ENCODE assay signal across 38 mouse cellular contexts in genomic region chr1:130857456-130857855, GRCm38 (mm10). TPM values are rescaled to one million over a fixed set of nuclear protein-coding genes. Genes with fewer than 3 reads are reported as not detected.
"Had no signal": no experiment of that assay in that cellular context is flagged by ENCODE, and none has a peak within 500 bp of the region (broad histone marks: within the 10 kb centered on the region; RNA-seq: fewer than 3 reads in every experiment).

No protein-coding gene starts in this region.

- H3K27ac ChIP-seq: embryonic facial prominence, embryonic 10.5 days; embryonic facial prominence, embryonic 12.5 days; embryonic facial prominence, embryonic 13.5 days; embryonic facial prominence, embryonic 15.5 days; forebrain, embryonic 10.5 days; forebrain, embryonic 12.5 days; forebrain, embryonic 13.5 days; forebrain, embryonic 15.5 days; gastrocnemius, adult 2 months had no signal

- H3K36me3 ChIP-seq: embryonic facial prominence, embryonic 10.5 days; embryonic facial prominence, embryonic 12.5 days; embryonic facial prominence, embryonic 13.5 days; embryonic facial prominence, embryonic 15.5 days; forebrain, embryonic 10.5 days; forebrain, embryonic 12.5 days; forebrain, embryonic 15.5 days had no signal

- DNase-seq: cerebellum, adult 18-20 months; cerebellum, adult 2 months; cerebellum, adult 8-10 months; cerebellum, adult 9-10 months; cerebellum, adult 9-11 months; cerebellum, postnatal 10 days; cerebellum, postnatal 14 days; cerebellum, postnatal 25 days; cerebellum, postnatal 36 days; embryo, embryonic 11 days; forebrain, postnatal 0 days; gastrocnemius, adult 2 months; gastrocnemius, postnatal 10 days; gastrocnemius, postnatal 25 days; gastrocnemius, postnatal 36 days; heart, adult 18-20 months had no signal

- H3K4me3 ChIP-seq: embryonic facial prominence, embryonic 10.5 days; embryonic facial prominence, embryonic 12.5 days; embryonic facial prominence, embryonic 13.5 days; embryonic facial prominence, embryonic 15.5 days; erythroblast, embryonic 14.5 days; forebrain, embryonic 10.5 days; forebrain, embryonic 12.5 days; forebrain, embryonic 13.5 days; forebrain, embryonic 15.5 days; gastrocnemius, adult 2 months had no signal

- ATAC-seq: forebrain, embryonic 13.5 days; forebrain, embryonic 14.5 days; forebrain, embryonic 15.5 days; forebrain, embryonic 16.5 days; forebrain, postnatal 0 days had no signal

- H3K4me1 ChIP-seq: embryonic facial prominence, embryonic 10.5 days; embryonic facial prominence, embryonic 12.5 days; embryonic facial prominence, embryonic 13.5 days; embryonic facial prominence, embryonic 15.5 days; forebrain, embryonic 12.5 days; forebrain, embryonic 15.5 days had no signal

- H3K9me3 ChIP-seq: embryonic facial prominence, embryonic 10.5 days; embryonic facial prominence, embryonic 12.5 days; embryonic facial prominence, embryonic 13.5 days; embryonic facial prominence, embryonic 15.5 days; forebrain, embryonic 10.5 days; forebrain, embryonic 12.5 days; forebrain, embryonic 13.5 days; forebrain, embryonic 15.5 days had no signal

- H3K27me3 ChIP-seq: embryonic facial prominence, embryonic 12.5 days; embryonic facial prominence, embryonic 13.5 days; embryonic facial prominence, embryonic 15.5 days; forebrain, embryonic 12.5 days; forebrain, embryonic 13.5 days; forebrain, embryonic 15.5 days had no signal

- H3K4me2 ChIP-seq: embryonic facial prominence, embryonic 12.5 days; embryonic facial prominence, embryonic 13.5 days; embryonic facial prominence, embryonic 15.5 days; forebrain, embryonic 12.5 days; forebrain, embryonic 13.5 days; forebrain, embryonic 15.5 days had no signal

- H3K9ac ChIP-seq: embryonic facial prominence, embryonic 12.5 days; embryonic facial prominence, embryonic 13.5 days; embryonic facial prominence, embryonic 15.5 days; forebrain, embryonic 12.5 days; forebrain, embryonic 13.5 days; forebrain, embryonic 15.5 days; forebrain, postnatal 0 days had no signal

RNA-seq across cellular contexts. Expression of gene Fcmr, which starts 8.0 kb away (rescaled TPM):
- total RNA-seq: common myeloid progenitor, adult 5-6 weeks; forebrain, postnatal 0 days; gastrocnemius, adult 2 months; gastrocnemius, adult 8-10 months; gastrocnemius, postnatal 25 days; gastrocnemius, postnatal 36 days; granulocyte monocyte progenitor cell, adult 5-6 weeks had no signal
- polyA plus RNA-seq: embryonic facial prominence, embryonic 10.5 days; embryonic facial prominence, embryonic 11.5 days; embryonic facial prominence, embryonic 12.5 days; embryonic facial prominence, embryonic 13.5 days; embryonic facial prominence, embryonic 14.5 days; embryonic facial prominence, embryonic 15.5 days; erythroblast, embryonic 14.5 days; forebrain, embryonic 10.5 days; forebrain, embryonic 11.5 days; forebrain, embryonic 12.5 days; forebrain, embryonic 13.5 days; forebrain, embryonic 14.5 days; forebrain, embryonic 15.5 days; forebrain, embryonic 16.5 days had no signal

RNA-seq across cellular contexts. Expression of gene Il24, which starts 29.8 kb away (rescaled TPM):
- total RNA-seq: common myeloid progenitor, adult 5-6 weeks; forebrain, postnatal 0 days; gastrocnemius, adult 18-20 months; gastrocnemius, adult 2 months; gastrocnemius, adult 8-10 months; gastrocnemius, postnatal 10 days; gastrocnemius, postnatal 25 days; gastrocnemius, postnatal 36 days; gastrocnemius, postnatal 4 days; granulocyte monocyte progenitor cell, adult 5-6 weeks; heart, adult 18-20 months had no signal
- polyA plus RNA-seq: cerebellum, adult 2 months; cortical plate, adult 2 months; embryonic facial prominence, embryonic 10.5 days; embryonic facial prominence, embryonic 11.5 days; embryonic facial prominence, embryonic 12.5 days; embryonic facial prominence, embryonic 14.5 days; embryonic facial prominence, embryonic 15.5 days; erythroblast, embryonic 14.5 days; forebrain, embryonic 10.5 days; forebrain, embryonic 11.5 days; forebrain, embryonic 12.5 days; forebrain, embryonic 13.5 days; forebrain, embryonic 14.5 days; forebrain, embryonic 15.5 days; forebrain, embryonic 16.5 days; forebrain, postnatal 0 days; frontal cortex, adult 2 months had no signal

RNA-seq across cellular contexts. Expression of gene Pigr, which starts 31.0 kb away (rescaled TPM):
- total RNA-seq: common myeloid progenitor, adult 5-6 weeks; forebrain, postnatal 0 days; gastrocnemius, adult 2 months; gastrocnemius, postnatal 10 days; gastrocnemius, postnatal 25 days; granulocyte monocyte progenitor cell, adult 5-6 weeks had no signal
- polyA plus RNA-seq: cortical plate, adult 2 months; embryonic facial prominence, embryonic 10.5 days; embryonic facial prominence, embryonic 11.5 days; embryonic facial prominence, embryonic 12.5 days; embryonic facial prominence, embryonic 13.5 days; embryonic facial prominence, embryonic 14.5 days; forebrain, embryonic 10.5 days; forebrain, embryonic 11.5 days; forebrain, embryonic 12.5 days; forebrain, embryonic 13.5 days; forebrain, embryonic 14.5 days; forebrain, embryonic 15.5 days; forebrain, embryonic 16.5 days; forebrain, postnatal 0 days had no signal

RNA-seq across cellular contexts. Expression of gene Il20, which starts 53.8 kb away (rescaled TPM):
- total RNA-seq: common myeloid progenitor, adult 5-6 weeks; forebrain, postnatal 0 days; gastrocnemius, adult 18-20 months; gastrocnemius, adult 2 months; gastrocnemius, adult 8-10 months; gastrocnemius, postnatal 10 days; gastrocnemius, postnatal 25 days; gastrocnemius, postnatal 36 days; gastrocnemius, postnatal 4 days; granulocyte monocyte progenitor cell, adult 5-6 weeks; heart, adult 18-20 months had no signal
- polyA plus RNA-seq: cerebellum, adult 2 months; cortical plate, adult 2 months; embryonic facial prominence, embryonic 10.5 days; embryonic facial prominence, embryonic 11.5 days; embryonic facial prominence, embryonic 12.5 days; embryonic facial prominence, embryonic 13.5 days; embryonic facial prominence, embryonic 14.5 days; embryonic facial prominence, embryonic 15.5 days; erythroblast, embryonic 14.5 days; forebrain, embryonic 10.5 days; forebrain, embryonic 11.5 days; forebrain, embryonic 12.5 days; forebrain, embryonic 13.5 days; forebrain, embryonic 14.5 days; forebrain, embryonic 15.5 days; forebrain, embryonic 16.5 days; forebrain, postnatal 0 days; frontal cortex, adult 2 months; gonadal fat pad, adult 2 months had no signal

RNA-seq across cellular contexts. Expression of gene Fcamr, which starts 56.8 kb away (rescaled TPM):
- total RNA-seq: common myeloid progenitor, adult 5-6 weeks; gastrocnemius, adult 18-20 months; gastrocnemius, adult 8-10 months; gastrocnemius, postnatal 10 days; gastrocnemius, postnatal 25 days; gastrocnemius, postnatal 4 days; granulocyte monocyte progenitor cell, adult 5-6 weeks had no signal
- polyA plus RNA-seq: cortical plate, adult 2 months; embryonic facial prominence, embryonic 10.5 days; embryonic facial prominence, embryonic 11.5 days; embryonic facial prominence, embryonic 12.5 days; embryonic facial prominence, embryonic 13.5 days; erythroblast, embryonic 14.5 days; forebrain, embryonic 10.5 days; forebrain, embryonic 11.5 days; forebrain, embryonic 12.5 days; forebrain, embryonic 13.5 days; forebrain, embryonic 14.5 days; forebrain, embryonic 15.5 days; forebrain, embryonic 16.5 days; forebrain, postnatal 0 days had no signal
